Mouse (Mus musculus): ENCODE measurements around the gene Arrb1.
"Not testable (repeated sequence)": the region's sequence is repeated elsewhere in the genome, so short reads cannot be mapped to it uniquely, and the experiment has no call there.

The Arrb1 gene

GRCm38 (mm10) chr7:99534901-99535735 is at the start of gene Arrb1:
Gene Arrb1, plus strand, starts transcription at chr7:99535466.
- DNase-seq (ENCODE audit: low spot score), result peak; percentile 47

GRCm38 (mm10) chr7:99489708-99490107 is 45.6 kb upstream of the Arrb1 start:
- DNase-seq (ENCODE audit: low spot score), result no peak

- no peak for DNase-seq (ENCODE audit: low spot score)
These were observed 36.1 kb upstream of the Arrb1 start for GRCm38 (mm10) chr7:99499128-99499527.

- DNase-seq (ENCODE audit: low spot score), result peak; percentile 41
These were observed 35.1 kb upstream of the Arrb1 start for GRCm38 (mm10) chr7:99500201-99500600.

- DNase-seq (ENCODE audit: low spot score), result no peak
These were observed 34.6 kb upstream of the Arrb1 start for GRCm38 (mm10) chr7:99500655-99501054.

GRCm38 (mm10) chr7:99501148-99501547 is 34.1 kb upstream of the Arrb1 start:
- no peak for DNase-seq (ENCODE audit: low spot score)

GRCm38 (mm10) chr7:99504556-99504955 is 30.7 kb upstream of the Arrb1 start:
- no peak for DNase-seq (ENCODE audit: low spot score)

- DNase-seq (ENCODE audit: low spot score), result not testable (repeated sequence)
These were observed 27.1 kb upstream of the Arrb1 start for GRCm38 (mm10) chr7:99508187-99508586.

- DNase-seq (ENCODE audit: low spot score), result peak; percentile 16
These were observed 25.2 kb upstream of the Arrb1 start for GRCm38 (mm10) chr7:99510087-99510501.

GRCm38 (mm10) chr7:99516092-99516813 is 19.0 kb upstream of the Arrb1 start:
- DNase-seq (ENCODE audit: low spot score), result no peak

- no peak for DNase-seq (ENCODE audit: low spot score)
These were observed 18.5 kb upstream of the Arrb1 start for GRCm38 (mm10) chr7:99516814-99517157.

GRCm38 (mm10) chr7:99518954-99519644 is 16.2 kb upstream of the Arrb1 start:
- DNase-seq (ENCODE audit: low spot score), result no peak

- DNase-seq (ENCODE audit: low spot score), result no peak
These were observed 12.1 kb upstream of the Arrb1 start for GRCm38 (mm10) chr7:99523121-99523520.

- DNase-seq (ENCODE audit: low spot score), result no peak
These were observed 11.4 kb upstream of the Arrb1 start for GRCm38 (mm10) chr7:99523837-99524236.

GRCm38 (mm10) chr7:99528547-99528946 is 6.7 kb upstream of the Arrb1 start:
- DNase-seq (ENCODE audit: low spot score), result no peak

GRCm38 (mm10) chr7:99529410-99529809 is 5.9 kb upstream of the Arrb1 start:
- no peak for DNase-seq (ENCODE audit: low spot score)

GRCm38 (mm10) chr7:99531408-99531970 is 3.8 kb upstream of the Arrb1 start:
- DNase-seq (ENCODE audit: low spot score), result no peak

- DNase-seq (ENCODE audit: low spot score), result no peak
These were observed 2.7 kb upstream of the Arrb1 start for GRCm38 (mm10) chr7:99532526-99532925.

- no peak for DNase-seq (ENCODE audit: low spot score)
These were observed 1.7 kb upstream of the Arrb1 start for GRCm38 (mm10) chr7:99533600-99533999.

- DNase-seq (ENCODE audit: low spot score), result no peak
These were observed 765 bp upstream of the Arrb1 start for GRCm38 (mm10) chr7:99534501-99534900.

- no peak for DNase-seq (ENCODE audit: low spot score)
These were observed 655 bp downstream of the Arrb1 start for GRCm38 (mm10) chr7:99535741-99536501.

Measured in ovary, postnatal 10 days (tissue).